Mouse (Mus musculus) v-Abl transformed pro-B cells (cell line): ENCODE results near the gene Lamtor5.
"Not testable (repeated sequence)": the region's sequence is repeated elsewhere in the genome, so short reads cannot be mapped to it uniquely, and the experiment has no call there.

Experiments used
- in situ Hi-C, 2 experiments: fragments of 400-800 bp; cut with MboI; formaldehyde crosslinking; loops; one replicate each; pipeline ENCODE4 v1.15.1; 2025; ENCODE audit not compliant: unreplicated experiment in 2 of 2

Lamtor5 gene

GRCm38 (mm10) chr3:107260956-107261850 lies 17.5 kb upstream of the Lamtor5 start:
- in situ Hi-C loops, result no loop called here

- in situ Hi-C loops, result no loop called here
These were observed 16.9 kb upstream of the Lamtor5 start for GRCm38 (mm10) chr3:107261851-107262165.

GRCm38 (mm10) chr3:107266814-107267345 lies 11.8 kb upstream of the Lamtor5 start:
- in situ Hi-C loops, result no loop called here

DNA sequence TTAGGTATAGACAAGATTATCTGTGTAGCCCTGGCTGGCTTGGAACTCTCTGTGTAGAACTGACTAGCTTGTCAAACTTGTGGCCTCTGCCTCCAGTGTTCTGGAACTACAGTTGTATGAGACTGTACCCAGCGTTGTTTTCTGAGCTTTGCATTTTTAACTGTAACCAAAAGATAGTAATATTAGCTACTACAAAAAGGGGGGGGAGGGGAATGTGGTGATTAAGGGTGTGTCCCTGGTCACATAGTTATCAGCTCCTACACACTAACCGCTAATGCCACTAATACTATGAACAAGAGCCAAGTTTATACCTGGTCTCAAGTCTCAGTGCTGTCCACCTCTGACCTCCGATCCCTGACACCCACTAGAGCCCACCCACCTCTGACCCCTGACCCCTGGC lies 6.2 kb upstream of the Lamtor5 start:
- in situ Hi-C loops, result loop anchor here (5.0 kb wide), 5 partner anchors 35 to 190 kb away; partner anchors contain the start of genes A630076J17Rik (in 1 of the 2) and Prok1 (in 1 of the 2)

- in situ Hi-C loops, result loop anchor here (5.0 kb wide), 5 partner anchors 37 to 188 kb away; partner anchors contain the start of genes A630076J17Rik (in 1 of the 2) and Prok1 (in 1 of the 2)
These were observed 4.8 kb upstream of the Lamtor5 start for GRCm38 (mm10) chr3:107273820-107274219.

GRCm38 (mm10) chr3:107275351-107275750 lies 3.3 kb upstream of the Lamtor5 start:
- in situ Hi-C loops, result no loop called here

- in situ Hi-C loops, result no loop called here
These were observed 2.7 kb upstream of the Lamtor5 start for GRCm38 (mm10) chr3:107275996-107276395.

DNA sequence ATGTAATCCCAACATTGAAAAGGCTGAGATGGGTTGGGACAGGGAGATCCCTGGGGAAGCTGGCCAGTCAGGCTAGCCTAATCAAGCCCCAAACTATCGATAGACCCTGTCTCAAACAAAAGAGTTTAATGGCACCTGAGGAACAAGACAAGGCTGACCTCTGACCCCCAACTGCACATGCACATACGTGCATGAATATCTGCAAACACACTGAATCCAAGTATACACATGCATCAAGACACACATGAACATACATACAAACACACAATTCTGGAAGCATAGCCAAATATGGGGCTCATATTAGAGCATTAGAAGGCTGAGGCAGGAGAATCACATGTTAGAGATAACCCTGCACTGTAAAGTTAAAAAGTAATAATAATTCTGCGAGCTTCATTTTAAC lies 2.0 kb upstream of the Lamtor5 start:
- in situ Hi-C loops, result no loop called here

DNA sequence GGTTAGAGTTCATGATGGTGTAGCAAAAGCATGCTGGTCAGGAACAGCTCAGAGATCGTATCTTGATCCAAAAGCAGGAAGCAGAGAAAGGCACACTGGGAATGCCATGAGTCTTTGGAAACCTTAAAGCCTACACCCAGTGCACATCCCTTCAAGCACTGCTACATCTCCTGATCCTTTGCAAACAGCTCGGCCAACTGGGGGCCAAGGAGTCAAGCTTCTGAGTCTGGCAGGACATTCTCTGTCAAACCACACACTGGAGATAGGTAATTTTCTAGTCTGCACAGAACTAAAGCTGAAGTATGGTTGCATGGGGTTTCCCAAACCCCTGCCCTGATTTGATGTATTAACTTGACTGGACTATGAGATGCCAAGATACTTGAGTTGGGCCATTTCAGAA lies 7.5 kb downstream of the Lamtor5 start:
- in situ Hi-C loops, result no loop called here

DNA sequence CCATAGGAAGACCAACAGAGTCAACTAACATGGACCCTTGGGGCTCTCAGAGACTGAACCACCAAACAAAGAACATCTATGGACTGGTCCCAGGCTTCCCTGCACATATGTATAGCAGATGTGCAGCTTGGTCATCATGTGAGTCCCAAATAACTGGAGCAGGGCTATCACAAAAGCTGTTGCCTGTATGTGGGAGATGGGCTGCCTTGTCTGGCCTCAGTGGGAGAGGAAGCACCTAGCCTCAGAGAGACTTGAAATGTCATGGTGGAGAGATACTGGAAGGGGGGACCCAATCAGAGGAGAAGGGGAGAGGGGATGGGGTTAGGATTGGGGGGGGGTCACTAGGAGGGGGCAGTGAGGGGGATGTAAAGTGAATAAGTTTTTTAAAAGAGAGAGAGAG lies 8.7 kb downstream of the Lamtor5 start:
- in situ Hi-C loops, result no loop called here

GRCm38 (mm10) chr3:107290764-107291381 lies 12.2 kb downstream of the Lamtor5 start, which contains the start of gene Slc16a4:
TSS of gene Slc16a4 (plus strand) at chr3:107291230.
- in situ Hi-C loops, result no loop called here

DNA sequence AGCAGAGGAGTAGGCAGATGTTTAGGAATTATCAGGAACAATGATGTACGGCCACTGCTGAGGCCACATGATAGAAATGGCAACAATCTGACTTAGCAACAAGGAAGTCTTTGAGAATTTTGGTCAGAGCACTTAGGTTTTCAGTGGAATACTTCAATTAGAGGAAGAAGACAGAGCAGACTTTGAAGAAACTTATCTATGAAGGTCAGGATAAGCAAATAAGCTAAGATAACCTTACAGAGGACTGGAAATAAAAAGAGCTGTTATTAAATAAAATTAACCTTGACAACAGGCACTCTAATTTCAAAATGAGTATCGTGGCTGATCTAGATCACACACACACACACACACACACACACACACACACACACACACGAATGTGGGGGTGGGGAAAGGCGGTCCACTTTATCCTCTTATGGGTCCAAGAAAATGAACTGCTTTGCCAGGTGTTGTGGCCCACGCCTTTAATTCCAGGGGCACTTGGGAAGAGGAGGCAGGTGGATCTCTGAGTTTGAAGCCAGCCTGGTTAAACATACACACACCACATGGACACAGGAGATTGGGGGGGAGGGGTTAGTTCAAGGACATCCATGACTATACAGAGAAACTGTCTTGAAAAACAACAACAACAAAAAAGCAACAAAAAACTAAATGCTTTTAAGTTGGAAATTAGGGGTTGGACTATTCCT lies 17.2 kb downstream of the Lamtor5 start:
- in situ Hi-C loops, result no loop called here

DNA sequence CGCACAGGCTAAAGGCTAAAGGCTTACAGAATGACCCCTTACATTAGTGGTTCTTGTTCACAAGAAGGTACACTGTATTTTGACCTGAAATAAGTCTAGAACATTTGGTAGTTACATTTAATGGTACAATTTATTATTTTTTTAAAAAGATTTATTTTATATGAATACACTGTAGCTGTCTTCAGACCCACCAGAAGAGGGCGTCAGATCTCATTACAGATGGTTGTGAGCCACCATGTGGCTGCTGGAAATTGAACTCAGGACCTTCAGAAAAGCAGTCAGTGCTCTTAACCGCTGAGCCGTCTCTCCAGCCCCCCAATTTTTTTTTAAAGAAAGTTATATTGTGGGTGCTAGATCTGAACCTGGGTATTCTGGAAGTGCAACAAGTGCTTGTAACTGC lies 18.3 kb downstream of the Lamtor5 start:
- in situ Hi-C loops, result not testable (repeated sequence)

DNA sequence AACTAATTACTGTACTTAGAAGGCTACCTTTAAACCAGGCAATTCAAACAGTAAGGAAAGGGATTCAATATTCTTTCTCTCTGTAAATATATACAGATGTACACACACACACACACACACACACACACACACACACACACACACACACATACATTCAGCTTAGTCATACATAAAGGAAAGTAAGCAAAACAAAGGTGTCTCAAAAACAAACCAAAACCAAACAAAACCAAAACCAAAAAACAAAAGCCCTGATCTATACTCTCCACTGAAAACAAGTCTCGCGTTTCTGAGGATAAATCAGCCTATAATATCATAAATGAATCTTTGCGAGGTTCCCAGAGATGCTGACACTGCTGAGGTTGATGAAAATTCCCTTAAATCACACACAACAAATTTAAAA lies 38.7 kb downstream of the Lamtor5 start:
- in situ Hi-C loops, result no loop called here

- in situ Hi-C loops, result no loop called here
These were observed 42.5 kb downstream of the Lamtor5 start for GRCm38 (mm10) chr3:107321141-107321540.

DNA sequence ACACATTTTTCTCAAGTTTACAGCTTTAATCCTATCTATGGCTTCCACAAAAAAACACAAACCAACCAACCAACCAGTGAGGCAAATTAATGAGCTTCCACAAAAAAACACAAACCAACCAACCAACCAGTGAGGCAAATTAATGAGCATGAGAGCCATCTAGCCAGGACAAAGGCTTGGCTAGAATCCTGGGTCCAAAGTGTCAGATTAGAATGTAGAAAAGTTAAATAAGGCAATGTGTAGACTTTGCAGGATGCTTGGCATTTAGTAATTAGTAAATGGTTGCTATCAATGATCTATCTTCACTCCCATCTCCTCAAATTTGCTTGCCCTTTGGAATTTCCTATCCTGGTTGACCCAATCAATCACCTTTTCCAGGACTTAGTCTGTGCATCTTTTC lies 43.1 kb downstream of the Lamtor5 start:
- in situ Hi-C loops, result no loop called here

DNA sequence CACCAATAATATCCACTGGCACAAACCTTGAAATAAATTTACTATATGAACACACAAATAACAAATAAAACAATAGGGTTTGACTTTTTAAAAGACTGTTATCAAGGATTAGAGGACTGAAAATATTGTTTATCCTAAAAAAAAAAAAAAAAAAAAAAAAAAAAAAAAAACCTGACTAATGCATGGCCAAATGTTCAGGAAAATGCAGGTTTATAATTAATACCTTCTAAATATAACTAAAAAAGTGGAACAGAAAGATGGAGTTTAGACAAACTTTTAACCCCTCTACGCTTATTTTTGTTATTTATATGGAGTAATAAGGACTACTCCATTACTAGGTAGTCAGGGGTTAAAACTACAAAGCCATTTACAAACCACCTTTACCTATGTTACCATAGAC lies 47.8 kb downstream of the Lamtor5 start:
- in situ Hi-C loops, result no loop called here

GRCm38 (mm10) chr3:107330503-107331424 lies 52.1 kb downstream of the Lamtor5 start:
- in situ Hi-C loops, result no loop called here

DNA sequence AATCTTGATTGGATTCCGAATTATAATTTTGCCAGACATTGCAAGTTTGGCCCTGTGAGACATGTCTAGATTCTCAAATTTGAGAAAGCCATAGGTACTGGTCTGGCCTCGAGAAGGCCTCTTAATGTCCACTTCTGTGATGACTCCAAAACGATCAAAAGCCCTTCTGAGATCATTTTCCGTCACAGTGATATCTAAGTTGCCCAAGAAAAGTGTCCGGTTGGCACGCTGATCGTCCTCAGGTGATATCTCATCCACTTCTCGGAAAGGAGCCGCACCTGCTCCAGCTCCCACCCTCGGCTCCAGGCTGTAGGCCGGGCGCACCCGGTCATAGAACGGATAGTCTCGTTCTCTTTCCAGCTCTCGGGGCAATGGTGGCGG lies 53.1 kb downstream of the Lamtor5 start:
- in situ Hi-C loops, result no loop called here
